Mouse (Mus musculus): ENCODE data around the gene Cnih1. TPM values are rescaled to one million over a fixed set of nuclear protein-coding genes. Genes with fewer than 3 reads are reported as not detected.

Gene Cnih1
- polyA plus RNA-seq, 1 experiment from 2014 or later, result 151 TPM

DNA sequence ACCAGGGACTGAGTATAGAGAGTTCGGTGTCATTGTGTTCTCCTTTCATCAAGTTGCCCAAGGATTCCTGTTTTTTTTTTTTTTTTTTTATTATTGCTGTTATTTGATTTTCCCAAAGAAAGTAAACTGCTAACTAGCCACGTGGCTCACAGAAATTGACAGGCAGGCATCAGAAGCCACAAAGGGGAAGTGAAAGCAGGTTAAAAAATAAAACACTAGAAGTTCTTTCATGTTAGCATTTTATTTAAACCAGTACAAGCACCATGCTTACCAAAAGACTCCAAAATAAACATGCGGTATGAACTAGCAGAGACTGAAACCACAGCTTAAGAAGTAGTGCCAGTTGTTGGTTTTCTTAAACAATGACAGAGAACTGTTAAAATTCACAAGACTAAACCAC is 19.7 kb upstream of the Cnih1 start:
- no peaks in the 10 kb centered on the region for H3K27me3 ChIP-seq (replicated peaks; ENCODE audit: control insufficient read depth, insufficient read depth, low read length)
- no peak overlapping the region for H3K4me3 ChIP-seq (ENCODE audit: low read depth, low read length)
- no peak for TF ChIP-seq CTCF (IDR thresholded peaks at IDR 0.05; ENCODE audit: low read depth)
- 66% methylated on average over 3 of the region's 3 CpGs for WGBS
- ATAC-seq, result no peak
- no peak overlapping the region for H3K4me2 ChIP-seq (replicated peaks; ENCODE audit: low read depth)
- H3K4me1 ChIP-seq (replicated peaks; ENCODE audit: control insufficient read depth, insufficient read depth, low read length), result no peaks in the 10 kb centered on the region
- H3K9me3 ChIP-seq (ENCODE audit: control insufficient read depth), result no peaks in the 10 kb centered on the region
- peaks cover 30% of the 10 kb centered on the region for H3K36me3 ChIP-seq (ENCODE audit: control insufficient read depth, insufficient read depth)
- no peak overlapping the region for H3K27ac ChIP-seq (ENCODE audit: low read depth, low read length)
- H3K9ac ChIP-seq (ENCODE audit: low read depth, low read length), result no peak overlapping the region

DNA sequence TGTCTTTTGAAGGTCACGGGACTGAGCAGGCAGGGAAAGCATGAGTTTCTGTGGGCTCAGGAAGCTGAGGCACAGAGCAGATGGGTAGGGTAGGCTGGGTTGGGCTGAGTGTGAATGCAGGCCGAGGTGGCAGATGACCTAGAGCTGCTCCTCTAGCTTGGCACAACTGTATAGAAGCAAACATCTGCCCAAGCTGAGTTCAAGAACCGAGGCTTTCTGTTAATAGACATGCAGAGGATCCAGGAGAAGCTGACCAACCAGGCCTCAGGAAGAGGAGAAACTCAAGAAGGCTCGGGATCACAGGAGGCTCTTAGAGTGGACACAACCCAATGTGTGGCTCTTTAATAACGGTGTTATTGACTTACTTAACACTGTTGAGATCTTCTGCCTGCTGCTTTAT is 18.0 kb upstream of the Cnih1 start:
- Histone ChIP-seq H3K9ac (ENCODE audit: low read depth, low read length) (no peak overlapping the region), H3K4me1 (replicated peaks; ENCODE audit: control insufficient read depth, insufficient read depth, low read length) (no peaks in the 10 kb centered on the region), H3K27me3 (replicated peaks; ENCODE audit: control insufficient read depth, insufficient read depth, low read length) (no peaks in the 10 kb centered on the region), H3K36me3 (ENCODE audit: control insufficient read depth, insufficient read depth) (peaks cover 13% of the 10 kb centered on the region; the same call in 1 of the 2 replicates), H3K4me3 (ENCODE audit: low read depth, low read length) (no peak overlapping the region), H3K9me3 (ENCODE audit: control insufficient read depth) (no peaks in the 10 kb centered on the region), H3K4me2 (replicated peaks; ENCODE audit: low read depth) (no peak overlapping the region), H3K27ac (ENCODE audit: low read depth, low read length) (no peak overlapping the region)
- TF ChIP-seq CTCF (IDR thresholded peaks at IDR 0.05; ENCODE audit: low read depth), result no peak
- ATAC-seq, result no peak
- 83% methylated on average over 5 of the region's 5 CpGs for WGBS

DNA sequence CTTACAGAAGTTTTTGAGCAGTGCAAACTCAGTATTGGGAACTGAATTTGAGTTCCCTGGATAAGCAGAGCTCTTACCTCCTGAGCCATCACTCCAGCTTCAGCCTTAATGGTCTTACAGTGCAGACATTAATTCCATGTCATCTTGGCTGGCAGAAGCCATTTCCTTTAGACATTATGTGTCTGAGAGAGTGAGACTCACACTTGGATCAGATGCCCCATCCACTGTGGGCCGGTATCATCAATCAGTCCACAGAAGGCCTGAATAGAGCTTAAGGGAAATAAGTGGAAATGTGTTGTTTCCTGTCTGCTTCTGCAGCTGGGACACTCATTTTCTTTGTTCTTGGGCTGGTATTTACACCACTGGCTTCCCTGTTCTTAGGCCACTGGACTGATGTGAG is 15.6 kb upstream of the Cnih1 start:
- Histone ChIP-seq H3K36me3 (ENCODE audit: control insufficient read depth, insufficient read depth) (no peaks in the 10 kb centered on the region; the same call in 1 of the 2 replicates), H3K4me2 (replicated peaks; ENCODE audit: low read depth) (no peak overlapping the region), H3K27ac (ENCODE audit: low read depth, low read length) (no peak overlapping the region), H3K4me1 (replicated peaks; ENCODE audit: control insufficient read depth, insufficient read depth, low read length) (no peaks in the 10 kb centered on the region), H3K9me3 (ENCODE audit: control insufficient read depth) (no peaks in the 10 kb centered on the region), H3K4me3 (ENCODE audit: low read depth, low read length) (no peak overlapping the region), H3K9ac (ENCODE audit: low read depth, low read length) (no peak overlapping the region), H3K27me3 (replicated peaks; ENCODE audit: control insufficient read depth, insufficient read depth, low read length) (no peaks in the 10 kb centered on the region)
- no peak for ATAC-seq
- no peak for TF ChIP-seq CTCF (IDR thresholded peaks at IDR 0.05; ENCODE audit: low read depth)
- 84% methylated on average over 1 of the region's 1 CpGs for WGBS

DNA sequence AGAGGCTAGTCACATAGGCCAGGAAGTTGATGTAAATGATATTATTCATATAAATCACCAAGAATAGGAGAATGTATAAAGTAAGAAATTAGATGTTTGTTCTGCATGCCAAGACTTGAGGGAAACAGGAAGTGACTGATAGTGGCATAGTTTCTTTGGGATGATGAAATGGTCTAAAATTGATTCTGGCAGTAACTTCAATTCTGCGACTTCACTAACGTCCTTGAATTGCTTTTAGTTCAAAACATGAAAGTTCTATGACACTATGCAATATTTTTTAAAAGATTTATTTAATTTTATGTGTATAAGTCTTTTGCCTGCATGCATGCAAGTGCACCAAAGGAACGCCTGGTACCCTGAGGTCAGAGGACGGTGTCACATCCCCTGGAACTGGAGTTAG is 15.0 kb upstream of the Cnih1 start:
- H3K27ac ChIP-seq (ENCODE audit: low read depth, low read length), result no peak overlapping the region
- WGBS, result 83% methylated on average over 4 of the region's 4 CpGs
- no peaks in the 10 kb centered on the region for H3K4me1 ChIP-seq (replicated peaks; ENCODE audit: control insufficient read depth, insufficient read depth, low read length)
- H3K9me3 ChIP-seq (ENCODE audit: control insufficient read depth), result no peaks in the 10 kb centered on the region
- H3K9ac ChIP-seq (ENCODE audit: low read depth, low read length), result no peak overlapping the region
- H3K27me3 ChIP-seq (replicated peaks; ENCODE audit: control insufficient read depth, insufficient read depth, low read length), result no peaks in the 10 kb centered on the region
- TF ChIP-seq CTCF (IDR thresholded peaks at IDR 0.05; ENCODE audit: low read depth), result no peak
- no peak for ATAC-seq
- no peak overlapping the region for H3K4me2 ChIP-seq (replicated peaks; ENCODE audit: low read depth)
- H3K36me3 ChIP-seq (ENCODE audit: control insufficient read depth, insufficient read depth), result no peaks in the 10 kb centered on the region; the same call in 1 of the 2 replicates
- H3K4me3 ChIP-seq (ENCODE audit: low read depth, low read length), result no peak overlapping the region

DNA sequence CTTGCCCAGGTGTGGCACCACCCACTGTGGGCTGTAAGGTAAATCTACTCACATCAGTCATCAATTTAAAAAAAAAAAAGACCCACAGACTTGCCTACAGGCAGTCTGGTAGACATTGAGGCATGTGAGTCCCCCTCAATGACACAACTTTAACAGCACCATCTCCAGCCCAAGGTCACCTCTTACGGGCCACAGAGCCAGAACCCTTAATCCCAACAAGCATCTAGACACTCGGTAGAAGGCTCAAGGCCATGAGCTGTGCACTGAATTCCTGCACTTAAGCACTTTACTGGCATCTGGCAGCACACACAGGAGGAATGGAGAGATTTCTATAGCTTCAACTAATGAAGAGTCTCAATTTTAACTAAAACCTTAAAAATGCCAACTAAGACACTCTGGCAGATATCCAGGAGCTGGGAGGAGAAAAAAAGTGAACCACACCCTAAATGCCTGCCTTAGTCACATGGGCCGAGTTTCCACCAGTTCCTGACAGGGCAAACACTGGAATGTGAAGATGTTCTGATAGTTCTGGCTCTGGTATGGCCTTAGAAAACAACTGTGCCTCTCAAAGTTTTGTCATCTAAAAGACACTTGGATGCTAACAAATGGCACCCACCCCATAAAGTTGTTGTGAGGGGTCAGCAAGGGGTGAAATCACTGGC is 12.6 kb upstream of the Cnih1 start:
- no peak overlapping the region for H3K4me3 ChIP-seq (ENCODE audit: low read depth, low read length)
- no peak; the same call in 1 of the 2 replicates for ATAC-seq
- whole genome bisulfite sequencing, result 64% methylated on average over 3 of the region's 3 CpGs
- H3K4me1 ChIP-seq (replicated peaks; ENCODE audit: control insufficient read depth, insufficient read depth, low read length), result no peaks in the 10 kb centered on the region
- H3K27ac ChIP-seq (ENCODE audit: low read depth, low read length), result no peak overlapping the region
- H3K4me2 ChIP-seq (replicated peaks; ENCODE audit: low read depth), result no peak overlapping the region
- H3K9ac ChIP-seq (ENCODE audit: low read depth, low read length), result no peak overlapping the region
- H3K27me3 ChIP-seq (replicated peaks; ENCODE audit: control insufficient read depth, insufficient read depth, low read length), result no peaks in the 10 kb centered on the region
- H3K9me3 ChIP-seq (ENCODE audit: control insufficient read depth), result no peaks in the 10 kb centered on the region
- no peaks in the 10 kb centered on the region; the same call in 1 of the 2 replicates for H3K36me3 ChIP-seq (ENCODE audit: control insufficient read depth, insufficient read depth)
- TF ChIP-seq CTCF (IDR thresholded peaks at IDR 0.05; ENCODE audit: low read depth), result no peak

DNA sequence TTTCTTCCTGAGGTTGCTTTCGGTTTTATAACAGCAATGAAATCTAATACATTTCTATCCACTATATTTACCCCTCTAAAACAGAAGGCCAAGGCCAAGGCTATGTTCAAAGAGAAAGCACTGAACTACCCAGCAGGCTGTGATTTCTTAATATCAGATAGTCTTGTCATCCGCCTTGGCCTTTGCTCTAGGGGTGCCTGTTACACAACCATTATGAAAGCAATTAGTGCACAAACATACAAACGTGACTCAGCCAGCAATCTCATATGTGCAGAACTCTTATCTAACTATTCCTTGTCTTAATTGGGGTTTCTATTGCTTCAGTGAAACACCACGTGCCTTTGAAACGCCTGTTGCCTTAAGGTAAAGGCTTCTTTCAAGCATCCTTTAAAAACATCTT is 5.9 kb upstream of the Cnih1 start:
- Histone ChIP-seq H3K27ac (ENCODE audit: low read depth, low read length) (peak overlapping the region; percentile 58), H3K9me3 (ENCODE audit: control insufficient read depth) (no peaks in the 10 kb centered on the region), H3K4me2 (replicated peaks; ENCODE audit: low read depth) (no peak overlapping the region), H3K4me1 (replicated peaks; ENCODE audit: control insufficient read depth, insufficient read depth, low read length) (no peaks in the 10 kb centered on the region), H3K4me3 (ENCODE audit: low read depth, low read length) (no peak overlapping the region), H3K9ac (ENCODE audit: low read depth, low read length) (no peak overlapping the region), H3K27me3 (replicated peaks; ENCODE audit: control insufficient read depth, insufficient read depth, low read length) (no peaks in the 10 kb centered on the region), H3K36me3 (ENCODE audit: control insufficient read depth, insufficient read depth) (no peaks in the 10 kb centered on the region)
- TF ChIP-seq CTCF (IDR thresholded peaks at IDR 0.05; ENCODE audit: low read depth), result no peak
- peak; percentile 95 for ATAC-seq
- 50% methylated on average over 5 of the region's 5 CpGs for WGBS
